Mouse (Mus musculus): ENCODE results near the gene Lrp11. TPM values are rescaled to one million over a fixed set of nuclear protein-coding genes. Genes with fewer than 3 reads are reported as not detected.
A peak's percentile ranks its signal among the peaks of the same experiment; 100 is the strongest.

Gene Lrp11
- polyA plus RNA-seq (2015; fragmentation: Nextera tagmentation; extraction: Ambion mirVana), result 37.1 and 37.6 TPM in 2 replicates

DNA sequence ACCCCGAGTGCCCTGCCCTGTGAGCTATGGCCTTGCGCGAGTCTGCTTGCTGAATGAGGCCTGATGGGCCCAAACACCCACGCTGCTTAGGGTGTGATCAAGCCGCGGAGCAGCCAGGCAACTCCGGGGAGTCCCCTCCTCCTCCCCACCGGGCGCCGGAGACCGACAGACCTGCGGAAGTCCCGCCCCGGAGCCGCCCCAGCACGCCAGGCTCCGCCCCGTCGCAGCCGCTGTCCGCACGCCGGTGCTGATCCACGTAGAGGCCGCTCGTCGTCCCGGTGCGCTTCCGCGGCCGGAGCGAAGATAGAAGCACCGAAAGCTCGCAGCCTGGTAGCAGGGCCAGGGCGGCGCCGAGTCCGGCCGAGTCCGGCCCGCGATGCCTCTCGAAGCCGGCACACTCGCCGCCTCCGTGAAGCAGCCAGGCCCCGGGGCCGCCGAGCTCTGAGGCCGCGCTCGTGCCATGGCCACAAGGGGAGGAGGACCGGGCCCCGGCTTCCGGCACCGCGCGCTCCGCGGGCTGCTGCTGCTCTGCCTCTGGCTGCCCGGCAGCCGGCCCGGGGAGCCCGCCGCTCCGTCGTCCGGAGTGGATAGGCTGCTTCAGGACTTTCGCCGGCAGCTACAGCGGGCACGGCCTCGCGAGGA is at the start of gene Lrp11:
Gene Lrp11, plus strand, starts transcription at position 209 of the 642 bp plus-strand sequence.
- no peaks in the 10 kb centered on the region for H3K9me3 ChIP-seq (replicated peaks; ENCODE audit: control insufficient read depth, low read length, poor library complexity, severe bottlenecking)
- H3K27ac ChIP-seq (ENCODE audit: low read length), result peak within 1 kb of the TSS; percentile 93
- H3K4me2 ChIP-seq (ENCODE audit: low read length), result peak within 1 kb of the TSS; percentile 95
- no peaks in the 10 kb centered on the region for H3K27me3 ChIP-seq (ENCODE audit: control insufficient read depth, insufficient read depth, low read depth, low read length)
- peak within 1 kb of the TSS; percentile 94 for H3K9ac ChIP-seq (ENCODE audit: low read depth, low read length)
- peak within 1 kb of the TSS; percentile 93 for H3K4me3 ChIP-seq (ENCODE audit: low read depth, low read length)
- H3K36me3 ChIP-seq (ENCODE audit: control insufficient read depth, insufficient read depth, low read length), result no peaks in the 10 kb centered on the region
- WGBS, result under 1% methylated on average over 63 of the region's 76 CpGs
- peaks cover 19% of the 10 kb centered on the region for H3K4me1 ChIP-seq (ENCODE audit: control insufficient read depth, insufficient read depth, low read length)
- ATAC-seq, result peak; percentile 97

DNA sequence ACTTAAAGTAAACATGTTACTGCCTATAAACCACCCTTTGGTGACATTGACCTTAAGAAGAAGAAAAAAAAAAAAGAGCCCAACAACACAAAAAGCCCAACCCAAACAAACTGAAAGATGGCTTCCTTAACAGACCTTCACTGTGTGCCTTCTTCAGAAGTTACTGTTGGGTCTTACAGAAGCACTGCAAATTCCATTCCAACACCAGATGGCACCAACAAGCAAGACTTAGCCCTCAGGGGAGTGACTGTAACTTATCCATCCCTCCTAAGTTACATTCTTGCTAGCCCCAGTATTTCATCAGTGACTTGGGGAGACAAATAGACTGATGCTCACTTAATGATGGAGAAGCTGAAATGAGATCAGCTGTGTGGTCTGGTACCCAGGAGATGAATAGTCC is 11.6 kb upstream of the Lrp11 start:
- Histone ChIP-seq H3K4me3 (ENCODE audit: low read depth, low read length) (no peak overlapping the region), H3K36me3 (ENCODE audit: control insufficient read depth, insufficient read depth, low read length) (no peaks in the 10 kb centered on the region), H3K27me3 (ENCODE audit: control insufficient read depth, insufficient read depth, low read depth, low read length) (no peaks in the 10 kb centered on the region), H3K4me1 (ENCODE audit: control insufficient read depth, insufficient read depth, low read length) (no peaks in the 10 kb centered on the region), H3K4me2 (ENCODE audit: low read length) (no peak overlapping the region), H3K9ac (ENCODE audit: low read depth, low read length) (no peak overlapping the region), H3K27ac (ENCODE audit: low read length) (no peak overlapping the region), H3K9me3 (replicated peaks; ENCODE audit: control insufficient read depth, low read length, poor library complexity, severe bottlenecking) (no peaks in the 10 kb centered on the region)
- ATAC-seq, result no peak

DNA sequence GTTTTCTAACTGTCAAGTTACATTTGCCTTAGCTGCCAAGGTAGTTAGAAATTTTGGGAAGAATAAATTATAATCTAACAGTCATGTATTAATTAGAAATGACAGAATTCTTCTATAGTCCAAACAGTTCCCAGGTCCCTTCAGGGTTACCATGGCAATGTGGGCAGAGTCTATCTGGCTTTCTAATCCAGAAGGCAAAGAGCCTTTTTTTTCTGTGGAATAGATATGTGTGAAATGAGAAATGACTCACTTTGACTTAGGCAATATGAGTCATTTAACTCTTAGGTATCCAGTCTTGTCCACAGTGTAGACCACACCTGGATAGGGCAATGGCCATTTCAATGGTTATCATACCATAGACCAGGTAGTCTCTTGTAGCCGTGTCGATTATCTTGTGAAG is 8.2 kb upstream of the Lrp11 start:
- Histone ChIP-seq H3K27me3 (ENCODE audit: control insufficient read depth, insufficient read depth, low read depth, low read length) (no peaks in the 10 kb centered on the region), H3K4me2 (ENCODE audit: low read length) (no peak overlapping the region), H3K9ac (ENCODE audit: low read depth, low read length) (no peak overlapping the region), H3K36me3 (ENCODE audit: control insufficient read depth, insufficient read depth, low read length) (no peaks in the 10 kb centered on the region), H3K27ac (ENCODE audit: low read length) (no peak overlapping the region), H3K4me1 (ENCODE audit: control insufficient read depth, insufficient read depth, low read length) (no peaks in the 10 kb centered on the region), H3K4me3 (ENCODE audit: low read depth, low read length) (no peak overlapping the region), H3K9me3 (replicated peaks; ENCODE audit: control insufficient read depth, low read length, poor library complexity, severe bottlenecking) (no peaks in the 10 kb centered on the region)
- WGBS, result 98% methylated on average over 2 of the region's 2 CpGs
- ATAC-seq, result no peak

DNA sequence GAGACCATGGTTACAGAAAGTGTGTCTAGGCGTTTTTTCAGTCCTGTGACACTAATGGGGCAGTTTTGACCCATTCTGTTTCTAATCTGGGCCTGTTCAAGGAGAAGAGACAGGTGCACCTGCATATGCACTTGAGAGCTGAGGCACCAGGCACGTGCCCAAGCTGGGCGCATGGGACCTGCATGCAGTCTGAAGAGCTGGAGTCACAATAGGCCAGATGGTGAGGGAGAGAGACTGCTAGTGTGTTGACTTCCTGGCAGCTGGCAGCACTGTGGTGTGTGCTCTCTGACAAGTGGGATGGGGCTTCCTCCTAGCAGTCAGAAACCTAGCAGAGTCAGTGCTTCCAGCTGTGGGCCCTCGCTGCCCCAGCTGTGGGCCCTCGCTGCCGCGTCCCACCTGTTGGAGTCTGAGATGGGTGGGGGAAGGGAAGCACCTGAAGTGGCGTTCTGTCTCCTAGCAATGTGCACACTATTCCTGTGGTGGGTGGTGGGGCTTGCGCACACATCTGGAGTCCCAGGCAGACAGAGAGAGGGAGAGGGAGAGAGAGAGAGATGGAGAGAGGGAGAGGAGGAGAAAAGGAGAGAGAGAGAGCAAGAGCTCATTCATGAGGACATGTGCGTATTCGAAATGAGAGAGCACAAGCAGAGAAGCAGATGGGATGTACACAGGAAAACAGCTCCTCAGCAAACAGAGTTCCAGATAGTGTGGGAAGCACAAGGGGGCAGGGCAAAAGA is 7.3 kb upstream of the Lrp11 start:
- WGBS, result 40% methylated on average over 11 of the region's 11 CpGs
- no peak overlapping the region for H3K4me2 ChIP-seq (ENCODE audit: low read length)
- H3K36me3 ChIP-seq (ENCODE audit: control insufficient read depth, insufficient read depth, low read length), result no peaks in the 10 kb centered on the region
- no peak overlapping the region for H3K9ac ChIP-seq (ENCODE audit: low read depth, low read length)
- no peaks in the 10 kb centered on the region for H3K4me1 ChIP-seq (ENCODE audit: control insufficient read depth, insufficient read depth, low read length)
- no peak overlapping the region for H3K4me3 ChIP-seq (ENCODE audit: low read depth, low read length)
- no peaks in the 10 kb centered on the region for H3K27me3 ChIP-seq (ENCODE audit: control insufficient read depth, insufficient read depth, low read depth, low read length)
- H3K27ac ChIP-seq (ENCODE audit: low read length), result no peak overlapping the region
- 0 out of 2 replicates have a peak, but pooled peaks have one; percentile 28 for ATAC-seq
- H3K9me3 ChIP-seq (replicated peaks; ENCODE audit: control insufficient read depth, low read length, poor library complexity, severe bottlenecking), result no peaks in the 10 kb centered on the region

DNA sequence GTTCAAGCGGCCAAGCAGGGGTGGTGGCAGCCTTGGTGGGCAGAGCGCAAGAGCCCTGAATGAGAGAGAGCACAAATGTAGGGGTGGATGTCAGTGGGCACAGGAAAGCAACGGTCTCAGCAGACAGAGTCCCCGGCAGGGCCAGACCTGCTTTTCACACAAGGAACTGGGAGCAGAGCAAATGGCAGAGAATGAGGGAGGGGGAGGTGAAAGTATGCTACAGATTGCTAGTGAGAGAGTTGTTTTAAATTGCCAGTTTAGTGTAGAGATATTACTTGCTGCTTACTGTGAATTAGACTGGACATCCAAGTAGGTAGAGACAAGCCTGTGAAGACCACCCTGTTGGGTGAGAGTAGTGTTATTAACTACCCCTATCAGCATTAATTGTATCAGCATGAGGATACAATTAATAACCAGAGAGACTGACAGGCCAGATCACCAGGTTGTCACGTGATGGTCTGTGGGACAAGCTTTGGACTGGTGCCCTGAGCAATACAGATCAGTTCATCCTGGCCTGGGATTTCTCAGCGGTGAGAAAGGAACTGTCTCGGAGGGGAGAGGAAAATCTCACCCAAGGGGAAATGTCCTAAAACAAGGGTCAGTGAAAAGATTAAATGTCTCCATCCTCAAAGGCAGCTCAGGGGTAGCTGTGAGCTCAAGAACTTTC is 6.6 kb upstream of the Lrp11 start:
- Histone ChIP-seq H3K27ac (ENCODE audit: low read length) (no peak overlapping the region), H3K4me2 (ENCODE audit: low read length) (no peak overlapping the region), H3K4me3 (ENCODE audit: low read depth, low read length) (no peak overlapping the region), H3K36me3 (ENCODE audit: control insufficient read depth, insufficient read depth, low read length) (no peaks in the 10 kb centered on the region), H3K27me3 (ENCODE audit: control insufficient read depth, insufficient read depth, low read depth, low read length) (no peaks in the 10 kb centered on the region), H3K4me1 (ENCODE audit: control insufficient read depth, insufficient read depth, low read length) (no peaks in the 10 kb centered on the region), H3K9ac (ENCODE audit: low read depth, low read length) (no peak overlapping the region), H3K9me3 (replicated peaks; ENCODE audit: control insufficient read depth, low read length, poor library complexity, severe bottlenecking) (no peaks in the 10 kb centered on the region)
- 53% methylated on average over 7 of the region's 7 CpGs for WGBS
- no peak for ATAC-seq

DNA sequence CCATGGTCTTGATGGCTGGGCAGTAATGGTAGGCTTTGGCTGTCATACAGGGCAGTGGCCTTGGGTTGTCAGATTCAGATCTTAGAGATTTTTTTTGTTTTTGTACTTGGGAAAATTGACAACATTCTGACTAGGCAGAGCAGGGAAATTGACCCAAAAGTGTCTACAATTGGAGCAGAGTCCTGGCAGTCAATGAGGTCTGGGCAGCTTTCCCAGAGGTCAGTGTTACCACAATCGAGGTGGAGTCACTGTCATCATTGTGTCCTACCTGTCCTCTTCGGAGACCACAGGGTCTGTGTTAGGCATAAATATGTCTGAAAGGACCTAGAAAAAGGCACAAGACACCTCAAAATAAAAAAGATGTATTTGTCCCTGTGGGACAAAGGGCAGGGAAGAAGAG is 2.8 kb upstream of the Lrp11 start:
- H3K9ac ChIP-seq (ENCODE audit: low read depth, low read length), result no peak overlapping the region

DNA sequence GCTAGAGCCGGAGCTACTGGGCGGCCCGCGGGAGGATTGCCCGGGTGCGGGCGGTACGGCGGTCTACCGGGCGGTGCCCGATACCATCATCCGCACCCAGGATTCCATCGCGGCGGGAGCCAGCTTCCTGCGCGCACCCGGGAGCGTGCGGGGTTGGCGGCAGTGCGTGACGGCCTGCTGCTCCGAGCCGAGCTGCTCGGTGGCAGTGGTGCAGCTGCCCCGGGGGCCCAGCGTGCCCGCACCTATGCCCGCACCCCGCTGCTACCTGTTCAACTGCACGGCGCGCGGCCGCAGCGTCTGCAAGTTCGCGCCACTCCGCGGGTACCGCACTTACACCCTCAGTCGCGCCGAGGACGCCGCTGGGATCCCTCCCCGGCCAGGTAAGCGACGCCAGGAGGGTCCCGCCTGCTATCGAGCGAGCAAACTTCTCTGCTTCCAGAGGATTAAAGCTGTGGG is 662 bp downstream of the Lrp11 start:
- peak; percentile 76 for ATAC-seq
- Histone ChIP-seq H3K36me3 (ENCODE audit: control insufficient read depth, insufficient read depth, low read length) (no peaks in the 10 kb centered on the region), H3K4me2 (ENCODE audit: low read length) (peak overlapping the region; percentile 95), H3K4me3 (ENCODE audit: low read depth, low read length) (peak overlapping the region; percentile 93), H3K27me3 (ENCODE audit: control insufficient read depth, insufficient read depth, low read depth, low read length) (no peaks in the 10 kb centered on the region), H3K4me1 (ENCODE audit: control insufficient read depth, insufficient read depth, low read length) (peaks cover 19% of the 10 kb centered on the region), H3K9ac (ENCODE audit: low read depth, low read length) (peak overlapping the region; percentile 94), H3K27ac (ENCODE audit: low read length) (peak overlapping the region; percentile 93), H3K9me3 (replicated peaks; ENCODE audit: control insufficient read depth, low read length, poor library complexity, severe bottlenecking) (no peaks in the 10 kb centered on the region)
- WGBS, result under 1% methylated on average over 45 of the region's 54 CpGs

More for the DNA sequence above, 2.8 kb upstream of the Lrp11 start:
- H3K4me3 ChIP-seq (ENCODE audit: low read depth, low read length), result no peak overlapping the region
- no peak overlapping the region for H3K27ac ChIP-seq (ENCODE audit: low read length)
- H3K27me3 ChIP-seq (ENCODE audit: control insufficient read depth, insufficient read depth, low read depth, low read length), result no peaks in the 10 kb centered on the region
- no peaks in the 10 kb centered on the region for H3K36me3 ChIP-seq (ENCODE audit: control insufficient read depth, insufficient read depth, low read length)
- ATAC-seq, result no peak
- H3K4me2 ChIP-seq (ENCODE audit: low read length), result no peak overlapping the region
- 70% methylated on average over 2 of the region's 2 CpGs for WGBS
- H3K9me3 ChIP-seq (replicated peaks; ENCODE audit: control insufficient read depth, low read length, poor library complexity, severe bottlenecking), result no peaks in the 10 kb centered on the region
- peaks cover 15% of the 10 kb centered on the region for H3K4me1 ChIP-seq (ENCODE audit: control insufficient read depth, insufficient read depth, low read length)

DNA sequence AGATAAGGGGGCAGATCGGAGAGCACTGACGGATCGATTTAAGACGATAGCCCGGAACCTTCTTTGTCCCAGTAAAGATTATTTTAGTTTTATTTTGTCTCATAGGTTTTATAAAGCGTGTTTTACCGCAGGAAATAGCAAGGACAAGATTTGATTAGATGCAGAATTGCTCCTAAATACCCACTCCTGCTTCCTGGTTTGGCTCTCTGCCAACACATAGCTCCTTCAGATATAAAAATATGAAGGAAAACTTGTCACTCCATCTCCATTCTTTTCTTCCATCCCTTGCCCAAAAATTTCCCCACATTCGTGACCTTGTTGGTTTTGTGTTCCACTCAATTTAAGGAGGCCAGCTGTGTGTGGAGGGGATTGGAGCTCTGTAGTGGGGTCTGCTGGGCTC is 1.2 kb downstream of the Lrp11 start:
- peak overlapping the region; percentile 94 for H3K9ac ChIP-seq (ENCODE audit: low read depth, low read length)
- H3K27ac ChIP-seq (ENCODE audit: low read length), result no peak overlapping the region
- no peak for ATAC-seq
- WGBS, result 6% methylated on average over 8 of the region's 8 CpGs
- peaks cover 19% of the 10 kb centered on the region for H3K4me1 ChIP-seq (ENCODE audit: control insufficient read depth, insufficient read depth, low read length)
- H3K36me3 ChIP-seq (ENCODE audit: control insufficient read depth, insufficient read depth, low read length), result no peaks in the 10 kb centered on the region
- H3K9me3 ChIP-seq (replicated peaks; ENCODE audit: control insufficient read depth, low read length, poor library complexity, severe bottlenecking), result no peaks in the 10 kb centered on the region
- H3K4me2 ChIP-seq (ENCODE audit: low read length), result peak overlapping the region; percentile 95
- no peaks in the 10 kb centered on the region for H3K27me3 ChIP-seq (ENCODE audit: control insufficient read depth, insufficient read depth, low read depth, low read length)
- peak overlapping the region; percentile 93 for H3K4me3 ChIP-seq (ENCODE audit: low read depth, low read length)

DNA sequence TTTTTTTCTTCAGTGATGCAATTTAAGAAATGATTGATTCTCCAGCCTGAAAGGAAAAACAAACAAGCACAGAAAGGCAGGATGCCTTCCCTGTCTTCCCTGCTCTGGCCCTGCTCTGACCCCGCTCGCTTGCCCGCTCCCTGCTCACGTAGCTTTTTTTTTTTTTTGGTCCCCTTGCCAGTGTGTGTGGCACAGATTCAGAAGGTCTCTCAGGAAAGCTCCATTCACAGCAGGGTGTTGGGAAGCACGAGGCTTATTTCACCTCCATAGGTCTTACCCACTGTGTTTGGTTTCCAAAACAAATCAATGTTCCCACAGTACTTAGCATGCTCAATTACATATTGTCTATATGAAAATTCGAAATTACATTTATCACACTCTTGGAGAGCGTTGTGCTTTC is 5.2 kb downstream of the Lrp11 start:
- no peaks in the 10 kb centered on the region for H3K27me3 ChIP-seq (ENCODE audit: control insufficient read depth, insufficient read depth, low read depth, low read length)
- peaks cover 14% of the 10 kb centered on the region for H3K4me1 ChIP-seq (ENCODE audit: control insufficient read depth, insufficient read depth, low read length)
- no peak for ATAC-seq
- no peak overlapping the region for H3K27ac ChIP-seq (ENCODE audit: low read length)
- H3K9ac ChIP-seq (ENCODE audit: low read depth, low read length), result no peak overlapping the region
- WGBS, result 54% methylated on average over 7 of the region's 7 CpGs
- H3K4me3 ChIP-seq (ENCODE audit: low read depth, low read length), result no peak overlapping the region
- H3K4me2 ChIP-seq (ENCODE audit: low read length), result no peak overlapping the region
- H3K9me3 ChIP-seq (replicated peaks; ENCODE audit: control insufficient read depth, low read length, poor library complexity, severe bottlenecking), result no peaks in the 10 kb centered on the region
- H3K36me3 ChIP-seq (ENCODE audit: control insufficient read depth, insufficient read depth, low read length), result no peaks in the 10 kb centered on the region
